Mouse (Mus musculus): Measurements from ENCODE around the gene H1f0. TPM values are rescaled to one million over a fixed set of nuclear protein-coding genes. Genes with fewer than 3 reads are reported as not detected.
A peak's percentile ranks its signal among the peaks of the same experiment; 100 is the strongest.
"Not testable (repeated sequence)": the region's sequence is repeated elsewhere in the genome, so short reads cannot be mapped to it uniquely, and the experiment has no call there.

H1f0 gene
- polyA plus RNA-seq, 1 experiment, result 92.0 TPM

DNA sequence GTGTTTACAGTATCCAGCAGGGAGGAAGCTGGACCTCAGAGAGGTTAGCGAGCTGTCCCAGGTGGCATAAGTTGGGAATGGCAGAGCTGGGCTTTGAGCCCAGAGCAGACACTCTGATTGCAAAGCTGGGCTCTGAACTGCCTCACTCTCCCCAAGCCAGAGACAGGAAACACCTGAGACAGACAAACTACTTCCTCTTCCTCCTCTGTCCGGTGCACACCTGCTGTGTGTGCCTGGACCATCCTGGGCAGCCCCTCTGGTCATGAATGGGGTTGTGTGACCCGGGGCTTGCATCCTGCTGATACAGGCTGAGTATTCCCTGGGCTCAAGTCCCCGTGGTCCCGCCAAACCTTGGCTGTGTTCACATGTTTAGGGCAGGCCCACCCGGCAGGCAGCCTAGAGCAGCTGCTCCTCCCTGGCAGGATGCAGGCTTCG lies 27.9 kb upstream of the H1f0 start:
- no peak for TF ChIP-seq POLR2A (IDR thresholded peaks at IDR 0.05; ENCODE audit: borderline replicate concordance, extremely low read depth, low read depth, low read length)
- no peak for TF ChIP-seq CTCF (IDR thresholded peaks at IDR 0.05; ENCODE audit: insufficient read depth, low read length)
- Histone ChIP-seq H3K4me3 (replicated peaks; ENCODE audit: extremely low read depth, low read depth, low read length) (no peak overlapping the region), H3K4me1 (ENCODE audit: control insufficient read depth, insufficient read depth, low read length) (no peaks in the 10 kb centered on the region)
- DNase-seq, result no peak
- 55% methylated on average over 7 of the region's 7 CpGs for WGBS

DNA sequence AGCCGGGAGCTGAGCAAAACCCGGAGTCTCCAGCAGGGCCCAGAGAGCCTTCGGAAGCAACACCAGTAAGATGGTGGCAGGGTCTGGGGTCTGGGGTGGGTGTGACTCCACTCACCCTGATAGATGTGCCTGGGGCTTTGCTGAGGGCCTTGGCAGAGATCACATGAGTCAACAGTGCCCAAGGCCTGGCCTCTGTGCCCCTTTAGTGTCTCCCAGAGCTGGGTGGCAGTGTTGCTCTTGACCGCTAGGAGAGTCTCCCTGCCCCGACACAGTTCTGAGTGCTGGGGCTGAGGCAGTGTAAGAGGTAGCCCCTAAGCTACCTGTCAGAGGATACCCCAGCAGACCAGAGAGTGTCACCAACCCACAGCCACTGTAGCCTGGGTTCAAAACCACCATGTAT lies 26.7 kb upstream of the H1f0 start:
- no peak overlapping the region for H3K4me3 ChIP-seq (replicated peaks; ENCODE audit: extremely low read depth, low read depth, low read length)
- 92% methylated on average over 5 of the region's 5 CpGs for WGBS
- no peak for DNase-seq
- TF ChIP-seq CTCF (IDR thresholded peaks at IDR 0.05; ENCODE audit: insufficient read depth, low read length), result no peak
- no peak for TF ChIP-seq POLR2A (IDR thresholded peaks at IDR 0.05; ENCODE audit: borderline replicate concordance, extremely low read depth, low read depth, low read length)
- H3K4me1 ChIP-seq (ENCODE audit: control insufficient read depth, insufficient read depth, low read length), result no peaks in the 10 kb centered on the region

DNA sequence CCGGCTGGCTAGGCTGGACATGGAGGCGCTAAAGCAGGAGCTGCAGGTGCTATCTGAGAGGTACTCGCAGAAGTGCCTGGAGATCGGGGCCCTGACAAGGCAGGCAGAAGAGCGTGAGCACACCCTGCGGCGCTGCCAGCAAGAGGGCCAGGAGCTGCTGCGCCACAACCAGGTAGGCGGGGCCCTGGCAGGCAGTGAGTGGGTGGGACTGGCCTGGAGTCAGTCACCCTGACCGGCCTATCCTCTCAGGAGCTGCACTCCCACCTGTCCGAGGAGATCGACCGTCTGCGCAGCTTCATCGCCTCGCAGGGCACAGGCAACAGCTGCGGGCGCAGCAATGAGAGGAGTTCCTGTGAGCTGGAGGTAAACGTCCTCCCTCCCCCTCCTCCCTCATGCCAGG lies 26.2 kb upstream of the H1f0 start:
- DNase-seq, result peak; percentile 39
- TF ChIP-seq POLR2A (IDR thresholded peaks at IDR 0.05; ENCODE audit: borderline replicate concordance, extremely low read depth, low read depth, low read length) (no peak), CTCF (IDR thresholded peaks at IDR 0.05; ENCODE audit: insufficient read depth, low read length) (no peak)
- 60% methylated on average over 19 of the region's 19 CpGs for WGBS
- H3K4me3 ChIP-seq (replicated peaks; ENCODE audit: extremely low read depth, low read depth, low read length), result no peak overlapping the region
- no peaks in the 10 kb centered on the region for H3K4me1 ChIP-seq (ENCODE audit: control insufficient read depth, insufficient read depth, low read length)

DNA sequence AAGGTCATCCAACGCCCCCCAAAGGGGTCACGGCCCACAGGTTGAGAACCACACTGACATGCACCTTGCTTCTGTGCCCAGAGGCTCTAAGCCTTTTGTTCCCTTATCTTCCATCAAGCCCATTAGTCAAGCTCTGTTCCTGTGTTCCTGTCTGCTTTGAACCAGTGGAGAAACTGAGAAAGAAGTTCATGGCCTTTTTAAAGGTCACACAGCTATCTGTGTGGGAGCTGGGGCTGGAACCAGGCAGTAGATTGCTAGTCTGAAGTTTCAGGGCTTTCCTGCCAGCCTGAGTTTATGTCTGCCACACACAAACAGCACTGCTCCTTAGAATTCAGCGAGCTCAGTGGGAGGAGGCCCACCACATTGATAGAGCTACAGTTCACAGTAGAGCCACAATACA lies 25.2 kb upstream of the H1f0 start:
- 89% methylated on average over 3 of the region's 3 CpGs for WGBS
- no peak for DNase-seq
- no peaks in the 10 kb centered on the region for H3K4me1 ChIP-seq (ENCODE audit: control insufficient read depth, insufficient read depth, low read length)
- H3K4me3 ChIP-seq (replicated peaks; ENCODE audit: extremely low read depth, low read depth, low read length), result no peak overlapping the region
- TF ChIP-seq CTCF (IDR thresholded peaks at IDR 0.05; ENCODE audit: insufficient read depth, low read length) (no peak), POLR2A (IDR thresholded peaks at IDR 0.05; ENCODE audit: borderline replicate concordance, extremely low read depth, low read depth, low read length) (no peak)

DNA sequence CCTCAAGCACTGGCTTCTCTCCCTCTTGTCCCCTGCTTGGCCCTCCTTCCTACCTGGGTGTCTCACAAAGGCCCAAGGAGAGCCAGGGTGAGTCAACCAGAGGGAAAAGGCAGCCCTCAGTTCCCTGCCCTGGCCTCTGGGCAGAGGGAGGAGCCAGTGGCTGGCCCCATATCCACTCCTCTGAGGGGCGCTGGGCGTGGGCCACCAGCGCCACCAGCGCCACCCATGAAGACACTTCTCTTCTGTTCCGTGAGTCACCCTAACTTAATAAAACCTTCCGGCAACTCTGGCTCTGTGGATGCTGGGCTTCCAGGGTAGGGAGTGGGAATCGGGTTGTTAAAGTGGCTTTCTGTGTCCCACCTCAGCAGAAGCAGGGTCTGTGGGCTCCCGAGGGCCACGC lies 22.7 kb upstream of the H1f0 start:
- Histone ChIP-seq H3K4me1 (ENCODE audit: control insufficient read depth, insufficient read depth, low read length) (no peaks in the 10 kb centered on the region), H3K4me3 (replicated peaks; ENCODE audit: extremely low read depth, low read depth, low read length) (no peak overlapping the region)
- WGBS, result 88% methylated on average over 9 of the region's 9 CpGs
- TF ChIP-seq CTCF (IDR thresholded peaks at IDR 0.05; ENCODE audit: insufficient read depth, low read length), result no peak
- no peak for TF ChIP-seq POLR2A (IDR thresholded peaks at IDR 0.05; ENCODE audit: borderline replicate concordance, extremely low read depth, low read depth, low read length)
- DNase-seq, result no peak

DNA sequence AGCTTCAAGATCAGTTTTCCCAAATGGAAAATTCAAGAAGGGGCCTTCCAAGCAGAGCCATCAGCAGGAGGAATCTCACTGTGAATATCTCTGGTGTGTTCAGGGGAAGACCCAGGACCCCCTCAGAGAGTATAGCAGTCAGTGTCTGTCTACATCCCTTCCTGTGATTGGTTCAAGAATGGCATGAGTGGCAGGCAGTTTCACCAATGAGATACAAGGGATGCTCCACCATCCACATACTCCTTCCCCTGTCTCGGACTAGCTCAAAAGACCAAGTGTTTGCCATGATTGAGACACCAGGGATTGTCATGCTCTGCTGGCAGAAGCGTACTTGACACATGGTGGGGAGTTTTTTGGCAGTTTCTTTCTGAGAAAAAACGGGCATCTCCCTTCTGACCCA lies 21.6 kb upstream of the H1f0 start:
- no peak for DNase-seq
- H3K4me1 ChIP-seq (ENCODE audit: control insufficient read depth, insufficient read depth, low read length), result no peaks in the 10 kb centered on the region
- H3K4me3 ChIP-seq (replicated peaks; ENCODE audit: extremely low read depth, low read depth, low read length), result no peak overlapping the region
- no peak for TF ChIP-seq CTCF (IDR thresholded peaks at IDR 0.05; ENCODE audit: insufficient read depth, low read length)
- 57% methylated on average over 3 of the region's 3 CpGs for WGBS

DNA sequence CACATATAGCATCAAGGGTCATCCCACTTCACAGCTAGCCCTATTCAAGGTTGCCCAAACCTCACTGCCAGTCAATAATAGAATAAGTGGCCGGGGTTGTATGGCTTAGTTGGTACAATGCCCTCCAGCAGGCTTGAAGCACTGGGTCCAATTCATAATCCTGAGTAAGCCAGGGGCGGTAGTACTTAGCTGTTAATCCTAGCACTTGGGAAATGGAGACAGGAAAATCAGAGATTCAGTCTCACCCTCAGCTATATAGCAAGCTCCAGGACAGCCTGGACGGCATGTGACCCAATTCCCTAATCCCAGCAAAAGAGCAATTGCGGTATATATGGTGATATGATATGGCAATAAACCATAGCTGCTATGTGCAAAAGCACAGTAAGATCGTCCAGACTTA lies 21.2 kb upstream of the H1f0 start:
- Histone ChIP-seq H3K4me3 (replicated peaks; ENCODE audit: extremely low read depth, low read depth, low read length) (no peak overlapping the region), H3K4me1 (ENCODE audit: control insufficient read depth, insufficient read depth, low read length) (no peaks in the 10 kb centered on the region)
- no peak for TF ChIP-seq CTCF (IDR thresholded peaks at IDR 0.05; ENCODE audit: insufficient read depth, low read length)
- no peak for TF ChIP-seq POLR2A (IDR thresholded peaks at IDR 0.05; ENCODE audit: borderline replicate concordance, extremely low read depth, low read depth, low read length)
- DNase-seq, result no peak
- 96% methylated on average over 5 of the region's 5 CpGs for WGBS

DNA sequence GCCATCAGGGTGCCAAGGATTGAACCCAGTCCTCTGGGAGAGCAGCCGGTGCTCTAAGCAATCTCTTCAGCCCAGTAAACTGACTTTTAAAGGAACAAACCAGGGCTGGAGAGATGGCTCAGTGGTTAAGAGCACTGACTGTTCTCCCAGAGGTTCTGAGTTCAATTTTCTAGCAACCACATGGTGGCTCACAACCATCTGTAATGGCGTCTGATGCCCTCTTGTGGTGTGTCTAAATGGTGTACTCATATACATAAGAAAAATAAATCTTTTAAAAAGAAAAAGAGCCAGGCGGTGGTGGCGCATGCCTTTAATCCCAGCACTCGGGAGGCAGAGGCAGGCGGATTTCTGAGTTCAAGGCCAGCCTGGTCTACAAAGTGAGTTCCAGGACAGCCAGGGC lies 20.4 kb upstream of the H1f0 start:
- 85% methylated on average over 6 of the region's 6 CpGs for WGBS
- H3K4me3 ChIP-seq (replicated peaks; ENCODE audit: extremely low read depth, low read depth, low read length); DNase-seq; H3K4me1 ChIP-seq (ENCODE audit: control insufficient read depth, insufficient read depth, low read length): not testable (repeated sequence)

DNA sequence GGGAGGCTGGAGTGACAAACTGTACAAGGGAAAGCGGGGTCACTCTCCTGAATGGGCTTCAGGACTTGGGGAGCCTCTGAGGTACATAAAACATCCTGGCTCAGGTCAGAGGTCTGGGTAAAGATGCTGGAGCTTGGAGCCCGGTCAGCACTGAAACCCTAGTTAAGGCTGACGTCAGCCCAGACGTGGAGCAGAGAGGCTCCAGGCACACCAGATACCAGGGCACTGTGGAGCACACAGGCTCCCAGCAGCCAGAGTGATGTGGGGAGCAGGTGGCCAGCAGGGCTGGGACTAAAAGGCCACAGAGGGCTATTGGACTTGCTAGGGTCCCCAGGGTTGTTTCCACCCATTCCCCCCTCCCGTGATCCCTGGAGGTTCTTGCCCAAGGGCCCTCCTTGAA lies 18.5 kb upstream of the H1f0 start:
- WGBS, result 62% methylated on average over 5 of the region's 5 CpGs
- no peak overlapping the region for H3K4me3 ChIP-seq (replicated peaks; ENCODE audit: extremely low read depth, low read depth, low read length)
- DNase-seq, result no peak
- no peaks in the 10 kb centered on the region for H3K4me1 ChIP-seq (ENCODE audit: control insufficient read depth, insufficient read depth, low read length)
- TF ChIP-seq CTCF (IDR thresholded peaks at IDR 0.05; ENCODE audit: insufficient read depth, low read length), result no peak
- no peak for TF ChIP-seq POLR2A (IDR thresholded peaks at IDR 0.05; ENCODE audit: borderline replicate concordance, extremely low read depth, low read depth, low read length)

DNA sequence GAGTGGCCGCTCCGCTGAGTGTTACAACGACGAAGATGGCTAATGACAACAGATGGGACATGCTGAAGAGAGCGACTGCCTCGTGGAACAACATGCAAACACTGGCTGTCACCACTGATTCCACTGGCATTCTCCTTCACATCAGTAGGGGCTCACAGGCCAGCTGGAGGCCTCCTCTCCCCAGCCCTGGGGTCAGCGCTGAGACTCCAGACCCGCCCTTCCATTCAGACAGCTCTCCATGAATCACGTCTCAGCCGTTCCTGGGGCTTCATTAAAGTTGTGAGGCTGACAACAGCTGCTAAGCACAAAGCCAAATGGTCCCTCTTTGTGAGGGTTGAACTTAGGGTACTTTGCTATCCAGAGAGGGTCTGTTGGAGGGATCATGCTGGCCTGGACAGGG lies 16.7 kb upstream of the H1f0 start:
- 65% methylated on average over 10 of the region's 10 CpGs for WGBS
- Histone ChIP-seq H3K4me1 (ENCODE audit: control insufficient read depth, insufficient read depth, low read length) (no peaks in the 10 kb centered on the region), H3K4me3 (replicated peaks; ENCODE audit: extremely low read depth, low read depth, low read length) (no peak overlapping the region)
- TF ChIP-seq POLR2A (IDR thresholded peaks at IDR 0.05; ENCODE audit: borderline replicate concordance, extremely low read depth, low read depth, low read length), result no peak
- no peak for DNase-seq

DNA sequence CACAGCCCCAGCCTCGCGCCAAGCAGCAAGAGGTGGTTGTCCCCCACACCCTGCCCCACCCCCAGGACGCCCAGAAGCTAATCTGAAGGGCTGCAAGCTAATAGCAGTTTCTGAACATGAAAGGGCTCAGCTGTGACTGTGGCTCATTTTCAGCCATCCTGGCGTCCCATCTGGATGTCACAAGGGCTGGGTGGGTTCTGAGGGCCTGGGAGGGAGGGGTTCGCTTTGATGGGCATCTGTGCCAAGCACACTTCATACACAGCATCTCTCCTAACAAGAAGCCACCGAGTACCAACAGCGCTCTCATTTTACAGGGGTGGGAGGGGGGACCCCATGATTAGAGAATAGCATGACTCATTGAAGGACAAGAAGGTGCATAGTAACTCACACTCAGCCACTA lies 14.9 kb upstream of the H1f0 start:
- WGBS, result 56% methylated on average over 7 of the region's 7 CpGs
- Histone ChIP-seq H3K4me1 (ENCODE audit: control insufficient read depth, insufficient read depth, low read length) (no peaks in the 10 kb centered on the region), H3K4me3 (replicated peaks; ENCODE audit: extremely low read depth, low read depth, low read length) (no peak overlapping the region)
- no peak for DNase-seq
- TF ChIP-seq POLR2A (IDR thresholded peaks at IDR 0.05; ENCODE audit: borderline replicate concordance, extremely low read depth, low read depth, low read length) (no peak), CTCF (IDR thresholded peaks at IDR 0.05; ENCODE audit: insufficient read depth, low read length) (no peak)

Data from lung, adult 2 months (tissue).